Mouse (Mus musculus): Measurements from ENCODE around the gene Pabpc1l. TPM values are rescaled to one million over a fixed set of nuclear protein-coding genes. Genes with fewer than 3 reads are reported as not detected.
A peak's percentile ranks its signal among the peaks of the same experiment; 100 is the strongest.

The Pabpc1l gene
- polyA plus RNA-seq, 1 experiment = 0.50 TPM

GRCm38 (mm10) chr2:164022104-164022503 is 3.1 kb upstream of the Pabpc1l start:
- Histone ChIP-seq H3K4me3 (replicated peaks; ENCODE audit: extremely low read depth, low read depth, low read length) (no peak overlapping the region), H3K4me1 (ENCODE audit: control insufficient read depth, insufficient read depth, low read length) (no peaks in the 10 kb centered on the region)
- TF ChIP-seq POLR2A (IDR thresholded peaks at IDR 0.05; ENCODE audit: borderline replicate concordance, extremely low read depth, low read depth, low read length) (no peak), CTCF (IDR thresholded peaks at IDR 0.05; ENCODE audit: insufficient read depth, low read length) (no peak)
- no peak for DNase-seq
- WGBS = 23% methylated on average over 2 of the region's 2 CpGs

DNA sequence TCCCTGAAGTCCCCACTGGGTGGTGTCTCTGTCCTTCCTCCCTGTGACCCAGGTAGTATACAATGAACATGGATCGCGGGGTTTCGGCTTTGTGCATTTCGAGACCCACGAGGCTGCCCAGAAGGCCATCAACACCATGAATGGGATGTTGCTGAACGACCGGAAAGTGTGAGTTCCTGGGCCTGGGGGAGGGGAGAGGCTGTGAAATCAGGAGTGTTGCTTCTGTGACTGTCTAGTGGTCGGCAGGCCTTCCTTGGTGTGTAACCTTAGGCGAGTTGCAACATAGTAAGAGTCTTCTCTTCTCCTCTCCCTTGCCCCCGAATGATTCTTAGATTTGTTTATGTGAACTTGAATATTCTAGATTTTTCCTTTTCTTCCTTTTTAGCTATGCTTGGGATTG is 5.9 kb downstream of the Pabpc1l start:
- DNase-seq = no peak
- 64% methylated on average over 10 of the region's 10 CpGs for WGBS
- H3K4me3 ChIP-seq (replicated peaks; ENCODE audit: extremely low read depth, low read depth, low read length) = no peak overlapping the region
- no peaks in the 10 kb centered on the region for H3K4me1 ChIP-seq (ENCODE audit: control insufficient read depth, insufficient read depth, low read length)
- TF ChIP-seq POLR2A (IDR thresholded peaks at IDR 0.05; ENCODE audit: borderline replicate concordance, extremely low read depth, low read depth, low read length) (no peak), CTCF (IDR thresholded peaks at IDR 0.05; ENCODE audit: insufficient read depth, low read length) (no peak)

DNA sequence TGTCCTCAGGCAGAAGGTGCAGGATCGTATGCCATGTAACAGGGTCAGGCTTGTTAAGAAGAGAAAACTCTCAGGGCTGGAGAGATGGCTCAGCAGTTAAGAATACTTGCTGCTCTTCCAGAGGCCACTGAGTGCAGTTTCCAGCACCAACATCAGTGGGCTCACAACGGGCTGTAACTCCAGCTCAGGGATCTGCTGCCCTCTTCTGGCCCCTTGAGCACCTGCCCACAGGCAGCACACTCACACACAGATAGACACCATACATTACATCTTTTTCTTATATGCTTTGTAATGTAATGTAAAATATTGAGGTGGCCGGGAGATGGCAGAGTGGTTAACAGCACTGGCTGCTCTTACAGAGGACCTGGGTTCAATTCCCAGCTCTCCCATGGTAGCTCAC is 7.7 kb downstream of the Pabpc1l start:
- 89% methylated on average over 3 of the region's 3 CpGs for WGBS
- TF ChIP-seq POLR2A (IDR thresholded peaks at IDR 0.05; ENCODE audit: borderline replicate concordance, extremely low read depth, low read depth, low read length) (no peak), CTCF (IDR thresholded peaks at IDR 0.05; ENCODE audit: insufficient read depth, low read length) (no peak)
- Histone ChIP-seq H3K4me1 (ENCODE audit: control insufficient read depth, insufficient read depth, low read length) (no peaks in the 10 kb centered on the region), H3K4me3 (replicated peaks; ENCODE audit: extremely low read depth, low read depth, low read length) (no peak overlapping the region)
- DNase-seq = no peak

GRCm38 (mm10) chr2:164036520-164037019 is 11.3 kb downstream of the Pabpc1l start:
- no peak for DNase-seq
- no peaks in the 10 kb centered on the region for H3K4me1 ChIP-seq (ENCODE audit: control insufficient read depth, insufficient read depth, low read length)
- TF ChIP-seq CTCF (IDR thresholded peaks at IDR 0.05; ENCODE audit: insufficient read depth, low read length) = no peak
- TF ChIP-seq POLR2A (IDR thresholded peaks at IDR 0.05; ENCODE audit: borderline replicate concordance, extremely low read depth, low read depth, low read length) = no peak
- H3K4me3 ChIP-seq (replicated peaks; ENCODE audit: extremely low read depth, low read depth, low read length) = no peak overlapping the region
- WGBS = 57% methylated on average over 10 of the region's 10 CpGs

GRCm38 (mm10) chr2:164038407-164039028 is 13.3 kb downstream of the Pabpc1l start:
- no peaks in the 10 kb centered on the region for H3K4me1 ChIP-seq (ENCODE audit: control insufficient read depth, insufficient read depth, low read length)
- no peak overlapping the region for H3K4me3 ChIP-seq (replicated peaks; ENCODE audit: extremely low read depth, low read depth, low read length)
- no peak for TF ChIP-seq CTCF (IDR thresholded peaks at IDR 0.05; ENCODE audit: insufficient read depth, low read length)
- TF ChIP-seq POLR2A (IDR thresholded peaks at IDR 0.05; ENCODE audit: borderline replicate concordance, extremely low read depth, low read depth, low read length) = no peak
- 96% methylated on average over 1 of the region's 1 CpGs for WGBS
- DNase-seq = no peak

DNA sequence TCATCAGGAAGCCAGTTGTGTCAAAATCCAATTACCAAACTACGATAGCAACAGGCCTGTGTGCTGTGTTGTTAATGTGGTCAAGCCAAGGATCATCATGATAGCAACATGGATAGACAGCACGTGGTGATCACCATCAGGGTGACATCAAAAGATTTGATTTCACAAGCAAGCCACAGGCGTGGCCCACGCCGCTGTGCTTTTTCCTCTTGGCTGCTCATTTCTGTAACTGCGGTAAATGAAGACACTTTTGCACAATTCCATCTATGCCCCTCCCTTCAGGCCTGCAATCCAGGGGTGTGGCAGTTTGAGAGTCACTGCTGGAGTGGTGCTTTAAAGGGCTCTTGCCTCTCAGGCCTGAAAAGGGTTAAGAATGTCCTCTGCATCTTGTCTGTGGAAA is 15.7 kb downstream of the Pabpc1l start:
- Histone ChIP-seq H3K4me3 (replicated peaks; ENCODE audit: extremely low read depth, low read depth, low read length) (no peak overlapping the region), H3K4me1 (ENCODE audit: control insufficient read depth, insufficient read depth, low read length) (no peaks in the 10 kb centered on the region)
- WGBS = 76% methylated on average over 6 of the region's 6 CpGs
- TF ChIP-seq POLR2A (IDR thresholded peaks at IDR 0.05; ENCODE audit: borderline replicate concordance, extremely low read depth, low read depth, low read length) = no peak
- TF ChIP-seq CTCF (IDR thresholded peaks at IDR 0.05; ENCODE audit: insufficient read depth, low read length) = no peak
- DNase-seq = no peak

GRCm38 (mm10) chr2:164041523-164041922 is 16.3 kb downstream of the Pabpc1l start:
- TF ChIP-seq CTCF (IDR thresholded peaks at IDR 0.05; ENCODE audit: insufficient read depth, low read length) = no peak
- no peak for DNase-seq
- no peak overlapping the region for H3K4me3 ChIP-seq (replicated peaks; ENCODE audit: extremely low read depth, low read depth, low read length)
- H3K4me1 ChIP-seq (ENCODE audit: control insufficient read depth, insufficient read depth, low read length) = no peaks in the 10 kb centered on the region
- 85% methylated on average over 2 of the region's 2 CpGs for WGBS

DNA sequence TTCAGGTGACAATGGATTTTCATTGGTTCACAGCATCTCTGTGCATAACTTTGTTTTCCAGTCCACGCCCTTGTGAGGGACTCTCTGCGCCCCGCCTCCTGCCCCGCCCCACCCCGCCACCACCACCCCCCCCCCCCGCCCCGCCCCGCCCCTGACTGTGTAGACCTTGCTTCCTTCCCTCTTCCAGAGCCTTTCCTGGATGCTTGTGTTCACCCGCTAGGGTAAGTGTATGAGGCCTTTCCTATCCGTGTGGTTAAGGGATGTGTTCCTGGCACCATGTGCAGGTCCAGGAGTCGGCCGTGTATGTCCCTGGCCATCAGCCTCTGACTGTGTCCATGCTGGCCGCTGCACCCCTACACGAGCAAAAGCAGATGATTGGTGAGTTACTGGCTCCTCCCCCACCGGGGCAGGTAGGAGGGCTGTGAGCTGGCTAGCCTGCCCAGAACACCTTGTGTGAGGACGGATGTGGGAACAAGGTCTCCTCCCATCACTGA is 22.0 kb downstream of the Pabpc1l start:
- peak overlapping the region; percentile 36 for H3K4me3 ChIP-seq (replicated peaks; ENCODE audit: extremely low read depth, low read depth, low read length)
- WGBS = 6% methylated on average over 13 of the region's 16 CpGs
- peak; percentile 51 for DNase-seq
- no peaks in the 10 kb centered on the region for H3K4me1 ChIP-seq (ENCODE audit: control insufficient read depth, insufficient read depth, low read length)
- TF ChIP-seq CTCF (IDR thresholded peaks at IDR 0.05; ENCODE audit: insufficient read depth, low read length) = no peak

DNA sequence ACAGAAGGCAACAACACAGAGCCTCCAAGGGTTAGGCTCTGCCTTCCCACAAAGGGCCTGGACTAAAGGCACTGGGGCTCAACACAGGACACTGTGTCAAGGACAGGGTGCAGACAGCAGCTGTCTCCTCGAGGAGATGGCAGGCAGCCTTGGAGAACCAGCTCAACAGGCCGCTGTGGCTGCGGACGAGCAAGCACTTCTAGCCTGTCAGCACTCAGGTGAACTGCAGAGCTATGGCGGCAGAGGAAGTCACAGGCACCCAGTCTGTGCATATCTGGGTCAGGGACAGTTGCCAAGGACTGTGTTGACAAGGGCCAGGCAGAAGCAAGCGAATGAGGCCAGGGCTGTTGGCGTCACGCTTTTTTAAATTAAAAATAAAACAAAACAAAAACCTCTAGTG is 28.5 kb downstream of the Pabpc1l start:
- 66% methylated on average over 8 of the region's 8 CpGs for WGBS
- Histone ChIP-seq H3K4me1 (ENCODE audit: control insufficient read depth, insufficient read depth, low read length) (no peaks in the 10 kb centered on the region), H3K4me3 (replicated peaks; ENCODE audit: extremely low read depth, low read depth, low read length) (no peak overlapping the region)
- no peak for TF ChIP-seq POLR2A (IDR thresholded peaks at IDR 0.05; ENCODE audit: borderline replicate concordance, extremely low read depth, low read depth, low read length)
- no peak for TF ChIP-seq CTCF (IDR thresholded peaks at IDR 0.05; ENCODE audit: insufficient read depth, low read length)
- DNase-seq = no peak

- no peak overlapping the region for H3K4me3 ChIP-seq (replicated peaks; ENCODE audit: extremely low read depth, low read depth, low read length)
- WGBS = 96% methylated on average over 8 of the region's 8 CpGs
- DNase-seq = no peak
- no peaks in the 10 kb centered on the region for H3K4me1 ChIP-seq (ENCODE audit: control insufficient read depth, insufficient read depth, low read length)
- TF ChIP-seq POLR2A (IDR thresholded peaks at IDR 0.05; ENCODE audit: borderline replicate concordance, extremely low read depth, low read depth, low read length) (no peak), CTCF (IDR thresholded peaks at IDR 0.05; ENCODE audit: insufficient read depth, low read length) (no peak)
Measured at GRCm38 (mm10) chr2:164054671-164055070, 29.4 kb downstream of the Pabpc1l start.

All from lung, adult 2 months (tissue).